Mouse (Mus musculus) right cerebral cortex, adult 2 months (tissue): ENCODE data around the gene Ctf2.

Source experiments
- DNase-seq, 2 experiments: peaks; one replicate each; pipeline ENCODE4 v3.0.0; 2021 to 2022; ENCODE audit warnings: low spot score in 2 of 2

The Ctf2 gene

GRCm38 (mm10) chr7:127685304-127686018, 46.5 kb downstream of the Ctf2 start:
- DNase-seq, result peak in 1 of 2 experiments; percentile 33

- DNase-seq, result no peak
Measured at GRCm38 (mm10) chr7:127681888-127682553, 49.9 kb downstream of the Ctf2 start.

DNA sequence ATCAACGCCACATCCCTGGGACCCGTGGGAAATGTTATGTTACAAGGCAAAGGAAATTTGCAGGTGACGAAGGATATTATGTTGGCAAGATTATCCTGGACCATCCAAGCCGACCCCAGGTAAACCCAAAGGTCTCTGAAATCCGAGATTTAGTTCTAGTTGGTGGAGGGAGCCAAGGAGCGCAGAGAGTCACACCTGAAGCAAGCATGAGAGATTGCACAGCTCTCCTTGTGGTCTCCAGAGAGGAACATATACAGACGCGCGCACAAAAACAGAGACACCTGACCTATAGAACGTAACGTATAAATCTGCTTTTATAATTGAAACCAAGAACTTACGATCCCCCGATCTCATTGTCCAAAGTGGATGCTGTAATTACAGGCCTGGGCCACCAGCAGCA, 51.4 kb downstream of the Ctf2 start:
- DNase-seq, result no peak

GRCm38 (mm10) chr7:127678811-127679210, 53.2 kb downstream of the Ctf2 start:
- no peak for DNase-seq

DNA sequence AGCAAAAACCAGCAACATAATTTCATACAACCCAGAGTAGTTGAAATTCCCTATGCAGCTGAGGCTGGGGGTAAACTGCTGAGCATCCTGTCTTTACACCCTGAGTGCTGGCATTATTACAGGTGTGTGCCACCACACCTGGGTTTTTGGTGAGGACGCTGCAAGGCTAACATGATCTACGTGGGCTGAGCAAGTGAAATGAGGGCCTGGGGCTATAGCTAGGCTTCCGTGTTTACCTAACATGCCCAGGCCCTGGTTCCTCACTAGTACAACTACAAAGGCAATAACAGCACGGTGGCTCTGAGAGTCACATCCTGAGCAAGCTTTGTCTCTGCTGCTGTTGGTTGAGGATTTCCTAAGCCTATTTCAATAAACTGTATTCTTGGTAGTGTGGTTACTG, 54.4 kb downstream of the Ctf2 start:
- no peak for DNase-seq

DNA sequence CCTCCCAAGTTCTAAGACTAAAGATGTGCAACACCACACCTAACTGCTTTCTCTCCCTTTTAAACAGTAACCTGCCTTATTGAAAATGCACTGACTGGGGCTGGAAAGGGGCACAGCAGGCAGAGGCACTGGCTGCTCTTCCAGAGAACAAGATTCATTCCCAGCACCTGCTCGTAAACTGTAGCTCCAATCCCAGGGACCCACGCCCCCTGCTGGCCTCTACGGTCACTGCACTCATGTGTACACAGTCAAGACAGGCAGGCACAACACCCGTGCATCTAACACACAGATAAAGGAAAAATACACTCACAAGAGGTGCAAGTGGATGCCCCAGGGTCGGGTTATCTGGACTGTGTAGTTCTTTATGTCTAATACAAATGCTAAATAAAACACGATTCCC, 54.9 kb downstream of the Ctf2 start:
- peak in 1 of 2 experiments; percentile 21 for DNase-seq

DNA sequence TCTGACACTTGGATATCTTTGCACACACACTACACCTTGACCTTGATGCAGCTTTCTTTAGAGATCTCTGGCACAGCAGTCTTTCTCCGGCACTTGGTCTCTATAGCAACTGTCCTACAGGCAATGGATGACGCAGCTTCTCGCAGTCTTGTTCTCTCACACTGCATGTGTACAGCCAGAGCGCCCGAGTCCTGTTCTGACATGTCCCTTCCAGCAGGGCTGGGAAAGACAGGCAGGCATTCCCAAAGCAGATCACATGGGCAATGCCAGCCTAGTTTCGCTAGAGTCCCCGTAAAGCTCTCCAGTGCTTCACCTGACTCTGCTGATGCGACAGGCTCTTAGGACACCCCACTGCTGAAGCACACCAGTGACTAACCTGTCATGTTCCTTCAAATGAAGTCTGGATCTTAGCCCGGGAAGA, 56.6 kb downstream of the Ctf2 start:
- DNase-seq, result peak; percentile 34 to 61

- DNase-seq, result peak; percentile 92 to 93
Measured at GRCm38 (mm10) chr7:127674977-127675376, 57.0 kb downstream of the Ctf2 start.

- no peak for DNase-seq
Measured at GRCm38 (mm10) chr7:127672776-127673175, 59.2 kb downstream of the Ctf2 start.

- no peak for DNase-seq
Measured at GRCm38 (mm10) chr7:127671880-127672774, 59.8 kb downstream of the Ctf2 start.
